28 mouse cellular contexts compared by ENCODE assay signal in genomic region chr9:115164351-115164750, GRCm38 (mm10).
DNase-seq lines count a peak whose midpoint lies in the region; ATAC-seq and TF ChIP-seq lines count a peak whose summit lies in the region.
"Had no signal": no experiment of that assay in that cellular context is flagged by ENCODE, and none has a peak within 500 bp of the region (broad histone marks: within the 10 kb centered on the region; RNA-seq: fewer than 3 reads in every experiment).

No protein-coding gene starts in this region.

- no peak for DNase-seq in hindbrain, embryonic 10.5 days (ENCODE audit: low spot score)
- DNase-seq in hindbrain, embryonic 14.5 days (ENCODE audit: low spot score) = no peak
- peak; percentile 73 for DNase-seq in midbrain, embryonic 11.5 days (ENCODE audit: low spot score, missing footprints)
- DNase-seq in midbrain, postnatal 0 days (ENCODE audit: low spot score) = no peak
- no peak for DNase-seq in liver, embryonic 13.5 days
- no peak for DNase-seq in testis, postnatal 14 days (ENCODE audit: low spot score)
- DNase-seq: adrenal gland, adult 2 months; cerebellum, adult 11-12 months; cerebellum, postnatal 10 days; gastrocnemius, postnatal 36 days; heart, adult 2 months; heart, postnatal 14 days; kidney, adult 18-20 months; right cerebral cortex, adult 18-20 months; right cerebral cortex, postnatal 4 days; thymus, adult 18-20 months; thymus, postnatal 36 days had no signal

- WGBS in hindbrain, embryonic 10.5 days = 84% methylated on average over 7 of the region's 7 CpGs
- 65% methylated on average over 7 of the region's 7 CpGs for WGBS in hindbrain, embryonic 14.5 days
- 91% methylated on average over 7 of the region's 7 CpGs for WGBS in midbrain, embryonic 11.5 days
- 85% methylated on average over 7 of the region's 7 CpGs for WGBS in midbrain, postnatal 0 days
- 39% methylated on average over 7 of the region's 7 CpGs for WGBS in liver, embryonic 13.5 days (ENCODE audit: insufficient replicate concordance)
- WGBS in neural tube, embryonic 15.5 days = 60% methylated on average over 7 of the region's 7 CpGs

- H3K27me3 ChIP-seq in hindbrain, embryonic 10.5 days (ENCODE audit: insufficient read depth, poor library complexity, severe bottlenecking) = no peaks in the 10 kb centered on the region
- H3K27me3 ChIP-seq in hindbrain, embryonic 14.5 days (ENCODE audit: control insufficient read depth, insufficient read depth, low read length) = no peaks in the 10 kb centered on the region
- no peaks in the 10 kb centered on the region for H3K27me3 ChIP-seq in midbrain, embryonic 11.5 days (ENCODE audit: control insufficient read depth, insufficient read depth, low read length)
- H3K27me3 ChIP-seq in midbrain, postnatal 0 days (ENCODE audit: insufficient read depth, low read length) = no peaks in the 10 kb centered on the region
- H3K27me3 ChIP-seq in liver, embryonic 13.5 days = no peaks in the 10 kb centered on the region
- no peaks in the 10 kb centered on the region for H3K27me3 ChIP-seq in neural tube, embryonic 15.5 days (replicated peaks)
- H3K27me3 ChIP-seq: neural tube, embryonic 12.5 days; stomach, embryonic 15.5 days had no signal

- 0 out of 2 replicates have a peak, but pooled peaks cover 16% of the 10 kb centered on the region for H3K4me1 ChIP-seq in hindbrain, embryonic 10.5 days (replicated peaks)
- H3K4me1 ChIP-seq in hindbrain, embryonic 14.5 days (replicated peaks; ENCODE audit: control insufficient read depth, insufficient read depth, low read length) = no peaks in the 10 kb centered on the region
- H3K4me1 ChIP-seq in midbrain, embryonic 11.5 days (ENCODE audit: control insufficient read depth, insufficient read depth, low read length) = no peaks in the 10 kb centered on the region
- H3K4me1 ChIP-seq in midbrain, postnatal 0 days (ENCODE audit: insufficient read depth, low read length) = no peaks in the 10 kb centered on the region
- peaks cover 62% of the 10 kb centered on the region for H3K4me1 ChIP-seq in liver, embryonic 13.5 days (replicated peaks)
- H3K4me1 ChIP-seq in neural tube, embryonic 15.5 days = peaks cover 14% of the 10 kb centered on the region
- H3K4me1 ChIP-seq: neural tube, embryonic 12.5 days had no signal

- no peaks in the 10 kb centered on the region for H3K36me3 ChIP-seq in hindbrain, embryonic 10.5 days
- H3K36me3 ChIP-seq in hindbrain, embryonic 14.5 days (replicated peaks; ENCODE audit: control insufficient read depth, insufficient read depth) = no peaks in the 10 kb centered on the region
- no peaks in the 10 kb centered on the region for H3K36me3 ChIP-seq in midbrain, embryonic 11.5 days (ENCODE audit: control insufficient read depth, insufficient read depth, low read length)
- H3K36me3 ChIP-seq in midbrain, postnatal 0 days (ENCODE audit: insufficient read depth, low read length) = no peaks in the 10 kb centered on the region
- H3K36me3 ChIP-seq in liver, embryonic 13.5 days = no peaks in the 10 kb centered on the region
- no peaks in the 10 kb centered on the region for H3K36me3 ChIP-seq in neural tube, embryonic 15.5 days
- H3K36me3 ChIP-seq: embryonic facial prominence, embryonic 10.5 days; forebrain, embryonic 10.5 days; midbrain, embryonic 10.5 days; neural tube, embryonic 12.5 days; stomach, embryonic 15.5 days had no signal

- no peak for ATAC-seq in hindbrain, embryonic 14.5 days (ENCODE audit: low FRiP score)
- ATAC-seq in midbrain, embryonic 11.5 days (ENCODE audit: low FRiP score) = no peak
- ATAC-seq in midbrain, postnatal 0 days (ENCODE audit: low FRiP score) = no peak
- ATAC-seq in liver, embryonic 13.5 days (ENCODE audit: low read depth) = no peak
- ATAC-seq in neural tube, embryonic 15.5 days (ENCODE audit: low FRiP score) = no peak
- ATAC-seq: inflammation-experienced regulatory T-cells, adult 6 months; lung, postnatal 0 days had no signal

- H3K9me3 ChIP-seq in hindbrain, embryonic 10.5 days = no peaks in the 10 kb centered on the region
- H3K9me3 ChIP-seq in hindbrain, embryonic 14.5 days (ENCODE audit: control insufficient read depth, low read length) = no peaks in the 10 kb centered on the region
- no peaks in the 10 kb centered on the region for H3K9me3 ChIP-seq in midbrain, embryonic 11.5 days (ENCODE audit: control insufficient read depth, low read length)
- H3K9me3 ChIP-seq in midbrain, postnatal 0 days (ENCODE audit: low read length) = no peaks in the 10 kb centered on the region
- H3K9me3 ChIP-seq in liver, embryonic 13.5 days (replicated peaks) = no peaks in the 10 kb centered on the region
- no peaks in the 10 kb centered on the region for H3K9me3 ChIP-seq in neural tube, embryonic 15.5 days (replicated peaks)
- H3K9me3 ChIP-seq: embryonic facial prominence, embryonic 10.5 days; forebrain, embryonic 10.5 days; midbrain, embryonic 10.5 days; neural tube, embryonic 12.5 days; stomach, embryonic 15.5 days had no signal

- H3K4me3 ChIP-seq in hindbrain, embryonic 10.5 days = no peak overlapping the region
- H3K4me3 ChIP-seq in hindbrain, embryonic 14.5 days (replicated peaks; ENCODE audit: low read length) = no peak overlapping the region
- no peak overlapping the region for H3K4me3 ChIP-seq in midbrain, embryonic 11.5 days (ENCODE audit: low read depth, low read length)
- H3K4me3 ChIP-seq in midbrain, postnatal 0 days (ENCODE audit: low read depth, low read length) = no peak overlapping the region
- no peak overlapping the region for H3K4me3 ChIP-seq in liver, embryonic 13.5 days (replicated peaks)
- no peak overlapping the region for H3K4me3 ChIP-seq in neural tube, embryonic 15.5 days (replicated peaks)
- H3K4me3 ChIP-seq: embryonic facial prominence, embryonic 10.5 days; forebrain, embryonic 10.5 days; heart, adult 2 months; left cerebral cortex, adult 2 months; midbrain, embryonic 10.5 days; neural tube, embryonic 12.5 days; stomach, embryonic 15.5 days had no signal

- no peak overlapping the region for H3K4me2 ChIP-seq in hindbrain, embryonic 14.5 days (replicated peaks)
- H3K4me2 ChIP-seq in midbrain, embryonic 11.5 days = no peak overlapping the region
- H3K4me2 ChIP-seq in midbrain, postnatal 0 days (ENCODE audit: low read depth, low read length, poor library complexity, severe bottlenecking) = no peak overlapping the region
- peak overlapping the region; percentile 9; the same call in 1 of the 2 replicates for H3K4me2 ChIP-seq in liver, embryonic 13.5 days
- no peak overlapping the region for H3K4me2 ChIP-seq in neural tube, embryonic 15.5 days
- H3K4me2 ChIP-seq: neural tube, embryonic 12.5 days; stomach, embryonic 15.5 days had no signal

- 0 out of 2 replicates have a peak overlapping the region, but pooled peaks have one; percentile 2 for H3K27ac ChIP-seq in hindbrain, embryonic 10.5 days
- H3K27ac ChIP-seq in hindbrain, embryonic 14.5 days = no peak overlapping the region
- no peak overlapping the region for H3K27ac ChIP-seq in midbrain, embryonic 11.5 days (ENCODE audit: low read depth, low read length)
- H3K27ac ChIP-seq in midbrain, postnatal 0 days (ENCODE audit: low read depth, low read length) = no peak overlapping the region
- H3K27ac ChIP-seq in liver, embryonic 13.5 days = peak overlapping the region; percentile 89
- H3K27ac ChIP-seq in neural tube, embryonic 15.5 days (replicated peaks) = 0 out of 2 replicates have a peak overlapping the region, but pooled peaks have one; percentile 45
- H3K27ac ChIP-seq: embryonic facial prominence, embryonic 10.5 days; forebrain, embryonic 10.5 days; heart, adult 2 months; kidney, postnatal 0 days; left cerebral cortex, adult 2 months; macrophage; midbrain, embryonic 10.5 days; neural tube, embryonic 12.5 days; stomach, embryonic 15.5 days had no signal

- TF ChIP-seq CTCF in midbrain, postnatal 0 days (IDR thresholded peaks at IDR 0.05) = no peak

- H3K9ac ChIP-seq in hindbrain, embryonic 14.5 days = no peak overlapping the region
- no peak overlapping the region for H3K9ac ChIP-seq in midbrain, embryonic 11.5 days (ENCODE audit: low read length)
- no peak overlapping the region for H3K9ac ChIP-seq in midbrain, postnatal 0 days (replicated peaks; ENCODE audit: low read length, poor library complexity, severe bottlenecking)
- no peak overlapping the region; the same call in 1 of the 2 replicates for H3K9ac ChIP-seq in liver, embryonic 13.5 days
- H3K9ac ChIP-seq in neural tube, embryonic 15.5 days (replicated peaks) = no peak overlapping the region
- H3K9ac ChIP-seq: neural tube, embryonic 12.5 days; stomach, embryonic 15.5 days had no signal

Comparison
In these comparisons a context has a peak if more than half of its experiments do, and no peak if none do; other contexts are left out.
1. H3K27ac ChIP-seq: peak in hindbrain, embryonic 10.5 days (single experiment), liver, embryonic 13.5 days (single experiment) and neural tube, embryonic 15.5 days (single experiment); none in hindbrain, embryonic 14.5 days (single experiment), midbrain, embryonic 11.5 days (single experiment) and midbrain, postnatal 0 days (single experiment).